Mouse (Mus musculus): ENCODE results near the gene Nabp2. TPM values are rescaled to one million over a fixed set of nuclear protein-coding genes. Genes with fewer than 3 reads are reported as not detected.

The Nabp2 gene
- polyA plus RNA-seq (2015; fragmentation: Nextera tagmentation; extraction: Ambion mirVana): 87.9 and 97.1 TPM in 2 replicates

- Histone ChIP-seq H3K9me3 (no peaks in the 10 kb centered on the region), H3K4me1 (replicated peaks) (peaks cover 38% of the 10 kb centered on the region), H3K4me3 (replicated peaks) (peak within 1 kb of the TSS; percentile 96), H3K27me3 (replicated peaks) (no peaks in the 10 kb centered on the region), H3K36me3 (peaks cover 8% of the 10 kb centered on the region), H3K4me2 (replicated peaks) (peak within 1 kb of the TSS; percentile 93), H3K27ac (peak within 1 kb of the TSS; percentile 98), H3K9ac (peak within 1 kb of the TSS; percentile 84)
- peak; percentile 89 for ATAC-seq
- under 1% methylated on average over 50 of the region's 50 CpGs for WGBS
These were observed at the start of gene Nabp2, which contains the start of gene Rnf41 for GRCm38 (mm10) chr10:128411211-128412054. Gene Nabp2, minus strand, starts transcription at chr10:128411492. Gene Rnf41, plus strand, starts transcription at chr10:128411657.

- Histone ChIP-seq H3K9ac (peak overlapping the region; percentile 97), H3K4me2 (replicated peaks) (peak overlapping the region; percentile 57), H3K9me3 (no peaks in the 10 kb centered on the region), H3K36me3 (peaks cover 22% of the 10 kb centered on the region), H3K4me1 (replicated peaks) (peaks cover 12% of the 10 kb centered on the region; the same call in 1 of the 2 replicates), H3K4me3 (replicated peaks) (peak overlapping the region; percentile 91), H3K27ac (no peak overlapping the region), H3K27me3 (replicated peaks) (no peaks in the 10 kb centered on the region)
- ATAC-seq: no peak
- 5% methylated on average over 5 of the region's 5 CpGs for WGBS
These were observed 49.0 kb upstream of the Nabp2 start for GRCm38 (mm10) chr10:128460270-128460630.

- WGBS: under 1% methylated on average over 30 of the region's 67 CpGs
- peak overlapping the region; percentile 96 for H3K27ac ChIP-seq
- H3K4me2 ChIP-seq (replicated peaks): peak overlapping the region; percentile 57
- peak; percentile 81 for ATAC-seq
- peak overlapping the region; percentile 91 for H3K4me3 ChIP-seq (replicated peaks)
- peak overlapping the region; percentile 97 for H3K9ac ChIP-seq
- H3K9me3 ChIP-seq: no peaks in the 10 kb centered on the region
- H3K27me3 ChIP-seq (replicated peaks): no peaks in the 10 kb centered on the region
- H3K36me3 ChIP-seq: peaks cover 17% of the 10 kb centered on the region
- H3K4me1 ChIP-seq (replicated peaks): peaks cover 12% of the 10 kb centered on the region; the same call in 1 of the 2 replicates
These were observed 48.3 kb upstream of the Nabp2 start for GRCm38 (mm10) chr10:128459409-128460269.

GRCm38 (mm10) chr10:128458719-128459408, 47.6 kb upstream of the Nabp2 start, which contains the start of gene Smarcc2:
Gene Smarcc2, plus strand, starts transcription at chr10:128459248.
- Histone ChIP-seq H3K27me3 (replicated peaks) (no peaks in the 10 kb centered on the region), H3K4me1 (replicated peaks) (peaks cover 12% of the 10 kb centered on the region; the same call in 1 of the 2 replicates), H3K27ac (peak within 1 kb of the TSS; percentile 96), H3K4me2 (replicated peaks) (peak within 1 kb of the TSS; percentile 57), H3K36me3 (peaks cover 10% of the 10 kb centered on the region), H3K9me3 (no peaks in the 10 kb centered on the region), H3K4me3 (replicated peaks) (peak within 1 kb of the TSS; percentile 91), H3K9ac (peak within 1 kb of the TSS; percentile 97)
- WGBS: under 1% methylated on average over 52 of the region's 86 CpGs
- ATAC-seq: peak; percentile 90

GRCm38 (mm10) chr10:128458348-128458718, 47.0 kb upstream of the Nabp2 start:
- peak overlapping the region; percentile 97 for H3K9ac ChIP-seq
- peak overlapping the region; percentile 96 for H3K27ac ChIP-seq
- H3K36me3 ChIP-seq: peaks cover 6% of the 10 kb centered on the region
- no peaks in the 10 kb centered on the region for H3K9me3 ChIP-seq
- ATAC-seq: peak; percentile 69
- peaks cover 12% of the 10 kb centered on the region; the same call in 1 of the 2 replicates for H3K4me1 ChIP-seq (replicated peaks)
- H3K4me2 ChIP-seq (replicated peaks): peak overlapping the region; percentile 57
- H3K4me3 ChIP-seq (replicated peaks): peak overlapping the region; percentile 91
- H3K27me3 ChIP-seq (replicated peaks): no peaks in the 10 kb centered on the region
- under 1% methylated on average over 29 of the region's 29 CpGs for WGBS

GRCm38 (mm10) chr10:128457676-128458075, 46.4 kb upstream of the Nabp2 start:
- WGBS: 86% methylated on average over 6 of the region's 6 CpGs
- no peaks in the 10 kb centered on the region for H3K9me3 ChIP-seq
- no peaks in the 10 kb centered on the region for H3K27me3 ChIP-seq (replicated peaks)
- peaks cover 4% of the 10 kb centered on the region for H3K36me3 ChIP-seq
- H3K4me2 ChIP-seq (replicated peaks): 0 out of 2 replicates have a peak overlapping the region, but pooled peaks have one; percentile 57
- peaks cover 12% of the 10 kb centered on the region; the same call in 1 of the 2 replicates for H3K4me1 ChIP-seq (replicated peaks)
- no peak for ATAC-seq
- H3K27ac ChIP-seq: no peak overlapping the region
- peak overlapping the region; percentile 91; the same call in 1 of the 2 replicates for H3K4me3 ChIP-seq (replicated peaks)
- H3K9ac ChIP-seq: no peak overlapping the region

GRCm38 (mm10) chr10:128455280-128455679, 44.0 kb upstream of the Nabp2 start:
- Histone ChIP-seq H3K4me2 (replicated peaks) (peak overlapping the region; percentile 40; the same call in 1 of the 2 replicates), H3K27me3 (replicated peaks) (no peaks in the 10 kb centered on the region), H3K27ac (no peak overlapping the region), H3K9ac (no peak overlapping the region), H3K4me1 (replicated peaks) (peaks cover 2% of the 10 kb centered on the region; the same call in 1 of the 2 replicates), H3K9me3 (no peaks in the 10 kb centered on the region), H3K4me3 (replicated peaks) (no peak overlapping the region), H3K36me3 (no peaks in the 10 kb centered on the region)
- WGBS: 2% methylated on average over 6 of the region's 6 CpGs
- no peak for ATAC-seq

GRCm38 (mm10) chr10:128454471-128454870, 43.2 kb upstream of the Nabp2 start:
- H3K9ac ChIP-seq: no peak overlapping the region
- H3K27me3 ChIP-seq (replicated peaks): no peaks in the 10 kb centered on the region
- no peaks in the 10 kb centered on the region for H3K9me3 ChIP-seq
- 79% methylated on average over 3 of the region's 3 CpGs for WGBS
- no peaks in the 10 kb centered on the region for H3K36me3 ChIP-seq
- ATAC-seq: no peak
- H3K27ac ChIP-seq: no peak overlapping the region
- H3K4me2 ChIP-seq (replicated peaks): no peak overlapping the region
- H3K4me1 ChIP-seq (replicated peaks): no peaks in the 10 kb centered on the region
- no peak overlapping the region for H3K4me3 ChIP-seq (replicated peaks)

- H3K36me3 ChIP-seq: no peaks in the 10 kb centered on the region
- H3K9ac ChIP-seq: no peak overlapping the region
- H3K4me1 ChIP-seq (replicated peaks): no peaks in the 10 kb centered on the region
- no peak for ATAC-seq
- no peak overlapping the region for H3K4me2 ChIP-seq (replicated peaks)
- no peaks in the 10 kb centered on the region for H3K9me3 ChIP-seq
- no peak overlapping the region for H3K27ac ChIP-seq
- H3K4me3 ChIP-seq (replicated peaks): no peak overlapping the region
- no peaks in the 10 kb centered on the region for H3K27me3 ChIP-seq (replicated peaks)
- WGBS: 75% methylated on average over 6 of the region's 6 CpGs
These were observed 39.7 kb upstream of the Nabp2 start for GRCm38 (mm10) chr10:128451014-128451413.

GRCm38 (mm10) chr10:128445407-128445806, 34.1 kb upstream of the Nabp2 start:
- H3K9me3 ChIP-seq: no peaks in the 10 kb centered on the region
- WGBS: 72% methylated on average over 4 of the region's 4 CpGs
- no peak for ATAC-seq

GRCm38 (mm10) chr10:128444354-128444753, 33.1 kb upstream of the Nabp2 start:
- Histone ChIP-seq H3K27ac (no peak overlapping the region), H3K27me3 (replicated peaks) (no peaks in the 10 kb centered on the region)
- ATAC-seq: no peak

More at GRCm38 (mm10) chr10:128445407-128445806, 34.1 kb upstream of the Nabp2 start:
- Histone ChIP-seq H3K4me1 (replicated peaks) (no peaks in the 10 kb centered on the region), H3K27me3 (replicated peaks) (no peaks in the 10 kb centered on the region), H3K4me3 (replicated peaks) (no peak overlapping the region), H3K36me3 (0 out of 2 replicates have a peak, but pooled peaks cover 3% of the 10 kb centered on the region), H3K4me2 (replicated peaks) (no peak overlapping the region), H3K9ac (no peak overlapping the region), H3K27ac (no peak overlapping the region)

More at GRCm38 (mm10) chr10:128444354-128444753, 33.1 kb upstream of the Nabp2 start:
- H3K36me3 ChIP-seq: peaks cover 11% of the 10 kb centered on the region; the same call in 1 of the 2 replicates
- 69% methylated on average over 6 of the region's 6 CpGs for WGBS
- H3K9ac ChIP-seq: no peak overlapping the region
- H3K4me1 ChIP-seq (replicated peaks): no peaks in the 10 kb centered on the region
- no peak overlapping the region for H3K4me2 ChIP-seq (replicated peaks)
- H3K4me3 ChIP-seq (replicated peaks): no peak overlapping the region
- no peaks in the 10 kb centered on the region for H3K9me3 ChIP-seq
